Mouse (Mus musculus) inflammation-experienced regulatory T-cells, adult 6 months (primary cell): Measurements from ENCODE around the gene Brox. TPM values are rescaled to one million over a fixed set of nuclear protein-coding genes. Genes with fewer than 3 reads are reported as not detected.
A peak's percentile ranks its signal among the peaks of the same experiment; 100 is the strongest.
"Not testable (repeated sequence)": the region's sequence is repeated elsewhere in the genome, so short reads cannot be mapped to it uniquely, and the experiment has no call there.

ENCODE experiments used
- ATAC-seq: one replicate; pipeline ENCODE4 v1.8.0; 2017
- polyA plus RNA-seq, 3 experiments: library from polyadenylated mRNA; unstranded; fragments of 100-300 nt; shearing (Covaris generic); gene quantifications; one replicate each; pipeline ENCODE4 v1.2.1; 2017

Brox gene
- 10 to 100 TPM; 37.5 to 49.5 (median 40.4) TPM for polyA plus RNA-seq

- ATAC-seq, result peak; percentile 73
Observed at GRCm38 (mm10) chr1:183296877-183297383, at the start of gene Brox. Brox (minus strand) TSS chr1:183297269.

GRCm38 (mm10) chr1:183345817-183346195 lies 48.7 kb upstream of the Brox start:
- ATAC-seq, result no peak

GRCm38 (mm10) chr1:183344886-183345816 lies 48.1 kb upstream of the Brox start:
- peak; percentile 87 for ATAC-seq

GRCm38 (mm10) chr1:183342902-183343301 lies 45.8 kb upstream of the Brox start:
- not testable (repeated sequence) for ATAC-seq

GRCm38 (mm10) chr1:183327171-183327570 lies 30.1 kb upstream of the Brox start:
- no peak for ATAC-seq

GRCm38 (mm10) chr1:183324433-183324832 lies 27.4 kb upstream of the Brox start:
- ATAC-seq, result no peak

- no peak for ATAC-seq
Observed at GRCm38 (mm10) chr1:183323923-183324322, 26.9 kb upstream of the Brox start.

- ATAC-seq, result not testable (repeated sequence)
Observed at GRCm38 (mm10) chr1:183322496-183322895, 25.4 kb upstream of the Brox start.

- no peak for ATAC-seq
Observed at GRCm38 (mm10) chr1:183320708-183321107, 23.6 kb upstream of the Brox start.

GRCm38 (mm10) chr1:183315783-183316182 lies 18.7 kb upstream of the Brox start:
- no peak for ATAC-seq

- no peak for ATAC-seq
Observed at GRCm38 (mm10) chr1:183312076-183312475, 15.0 kb upstream of the Brox start.

GRCm38 (mm10) chr1:183309601-183310000 lies 12.5 kb upstream of the Brox start:
- not testable (repeated sequence) for ATAC-seq

- no peak for ATAC-seq
Observed at GRCm38 (mm10) chr1:183308476-183308875, 11.4 kb upstream of the Brox start.

GRCm38 (mm10) chr1:183307555-183307954 lies 10.5 kb upstream of the Brox start:
- no peak for ATAC-seq

- no peak for ATAC-seq
Observed at GRCm38 (mm10) chr1:183299161-183299560, 2.1 kb upstream of the Brox start.

- peak; percentile 53 for ATAC-seq
Observed at GRCm38 (mm10) chr1:183297886-183298489, 919 bp upstream of the Brox start.

GRCm38 (mm10) chr1:183297473-183297885 lies 410 bp upstream of the Brox start:
- peak; percentile 15 for ATAC-seq

GRCm38 (mm10) chr1:183296465-183296864 lies 604 bp downstream of the Brox start, which contains the start of gene Aida:
Aida (plus strand) TSS chr1:183296590.
- ATAC-seq, result peak; percentile 23

- ATAC-seq, result no peak
Observed at GRCm38 (mm10) chr1:183289576-183289975, 7.5 kb downstream of the Brox start.

- ATAC-seq, result no peak
Observed at GRCm38 (mm10) chr1:183288351-183288750, 8.7 kb downstream of the Brox start.

GRCm38 (mm10) chr1:183275763-183276162 lies 21.3 kb downstream of the Brox start:
- ATAC-seq, result no peak

GRCm38 (mm10) chr1:183274385-183274784 lies 22.7 kb downstream of the Brox start:
- ATAC-seq, result no peak
